Mouse (Mus musculus) intestine, embryonic 16.5 days (tissue): ENCODE results near the gene Slc2a5. TPM values are rescaled to one million over a fixed set of nuclear protein-coding genes. Genes with fewer than 3 reads are reported as not detected.
A peak's percentile ranks its signal among the peaks of the same experiment; 100 is the strongest.

Experiments used
- ATAC-seq: fragments of 200-750 bp; cut with Nextera tagmentation; 2 replicates; pipeline ENCODE4 v1.8.0; 2017; ENCODE audit warnings: moderate TSS enrichment, moderate library complexity
- H3K27ac ChIP-seq: fragments of 300-500 bp; sonication (generic); 2 replicates; pipeline ENCODE4 v1.5.1; 2014; ENCODE audit warnings: mild to moderate bottlenecking, low read length
- H3K27me3 ChIP-seq: fragments of 300-500 bp; sonication (generic); replicated peaks from 2 replicates; pipeline ENCODE4 v1.6.1; 2014; ENCODE audit warnings: low read length, control low read depth, mixed read lengths; ENCODE audit not compliant: control insufficient read depth, insufficient read depth
- H3K36me3 ChIP-seq: fragments of 300-500 bp; sonication (generic); 2 replicates; pipeline ENCODE4 v1.6.1; 2014; ENCODE audit warnings: low read length, control low read depth; ENCODE audit not compliant: control insufficient read depth, insufficient read depth
- H3K4me1 ChIP-seq: fragments of 300-500 bp; sonication (generic); 2 replicates; pipeline ENCODE4 v1.6.1; 2014; ENCODE audit warnings: low read length, control low read depth, mixed read lengths; ENCODE audit not compliant: control insufficient read depth, insufficient read depth
- H3K4me2 ChIP-seq: fragments of 300-500 bp; sonication (generic); 2 replicates; pipeline ENCODE4 v1.6.1; 2014; ENCODE audit warnings: low read depth, low read length, control low read depth
- H3K4me3 ChIP-seq: fragments of 300-500 bp; sonication (generic); 2 replicates; pipeline ENCODE4 v1.5.1; 2014; ENCODE audit warnings: mild to moderate bottlenecking, low read length
- H3K9ac ChIP-seq: fragments of 300-500 bp; sonication (generic); 2 replicates; pipeline ENCODE4 v1.6.1; 2014; ENCODE audit warnings: low read depth, low read length
- H3K9me3 ChIP-seq: fragments of 300-500 bp; sonication (generic); 2 replicates; pipeline ENCODE4 v1.6.1; 2016; ENCODE audit warnings: low read length, control low read depth; ENCODE audit not compliant: control insufficient read depth
- WGBS: fragments of 180-500 bp; shearing (Covaris S2); extraction: QIAGEN DNeasy Blood & Tissue Kit; methylation state at CpG from one replicate; pipeline ENCODE4 v1.1.7; 2014; 5-methylcytosine and 5-hydroxymethylcytosine counted together
- polyA plus RNA-seq: library from polyadenylated mRNA; unstranded; fragments of >200 nt; fragmentation: Nextera tagmentation; extraction: Ambion mirVana; gene quantifications from 2 replicates; pipeline ENCODE4 v1.2.1, GENCODE M21; 2015

Slc2a5 gene
- polyA plus RNA-seq: 2.4 and 3.4 TPM in 2 replicates

GRCm38 (mm10) chr4:150119055-150119454 lies at the start of gene Slc2a5:
Gene Slc2a5, plus strand, starts transcription at chr4:150119283.
- Histone ChIP-seq H3K27me3 (no peaks in the 10 kb centered on the region), H3K9ac (no peak within 1 kb of the TSS), H3K36me3 (no peaks in the 10 kb centered on the region), H3K4me1 (peaks cover 30% of the 10 kb centered on the region), H3K4me2 (peak within 1 kb of the TSS; percentile 33; the same call in 1 of the 2 replicates), H3K27ac (no peak within 1 kb of the TSS), H3K9me3 (no peaks in the 10 kb centered on the region), H3K4me3 (no peak within 1 kb of the TSS)
- 12% methylated on average over 15 of the region's 15 CpGs for WGBS
- ATAC-seq: no peak

- peaks cover 6% of the 10 kb centered on the region for H3K4me1 ChIP-seq
- no peaks in the 10 kb centered on the region for H3K27me3 ChIP-seq
- ATAC-seq: peak; percentile 51; the same call in 1 of the 2 replicates
- H3K36me3 ChIP-seq: no peaks in the 10 kb centered on the region
- 36% methylated on average over 8 of the region's 8 CpGs for WGBS
- no peak overlapping the region for H3K4me3 ChIP-seq
- H3K4me2 ChIP-seq: no peak overlapping the region
- no peak overlapping the region for H3K9ac ChIP-seq
- H3K27ac ChIP-seq: no peak overlapping the region
- no peaks in the 10 kb centered on the region for H3K9me3 ChIP-seq
Measured at GRCm38 (mm10) chr4:150070136-150070535, 48.9 kb upstream of the Slc2a5 start.

GRCm38 (mm10) chr4:150072416-150073101 lies 46.5 kb upstream of the Slc2a5 start:
- no peak for ATAC-seq
- no peak overlapping the region for H3K27ac ChIP-seq
- H3K36me3 ChIP-seq: no peaks in the 10 kb centered on the region
- 60% methylated on average over 15 of the region's 15 CpGs for WGBS
- H3K9me3 ChIP-seq: no peaks in the 10 kb centered on the region
- peaks cover 12% of the 10 kb centered on the region for H3K4me1 ChIP-seq
- H3K9ac ChIP-seq: no peak overlapping the region
- no peak overlapping the region for H3K4me2 ChIP-seq
- H3K4me3 ChIP-seq: no peak overlapping the region
- no peaks in the 10 kb centered on the region for H3K27me3 ChIP-seq

GRCm38 (mm10) chr4:150073102-150073473 lies 46.0 kb upstream of the Slc2a5 start:
- Histone ChIP-seq H3K4me3 (no peak overlapping the region), H3K27me3 (no peaks in the 10 kb centered on the region), H3K36me3 (no peaks in the 10 kb centered on the region), H3K4me1 (peaks cover 12% of the 10 kb centered on the region), H3K9ac (no peak overlapping the region), H3K9me3 (no peaks in the 10 kb centered on the region), H3K4me2 (no peak overlapping the region), H3K27ac (no peak overlapping the region)
- 19% methylated on average over 8 of the region's 8 CpGs for WGBS
- ATAC-seq: peak; percentile 23; the same call in 1 of the 2 replicates

GRCm38 (mm10) chr4:150075350-150075749 lies 43.7 kb upstream of the Slc2a5 start:
- H3K4me1 ChIP-seq: peaks cover 8% of the 10 kb centered on the region
- no peak for ATAC-seq
- WGBS: 72% methylated on average over 7 of the region's 7 CpGs

GRCm38 (mm10) chr4:150076147-150076546 lies 42.9 kb upstream of the Slc2a5 start:
- Histone ChIP-seq H3K27me3 (no peaks in the 10 kb centered on the region), H3K4me3 (no peak overlapping the region), H3K4me2 (no peak overlapping the region), H3K9ac (no peak overlapping the region), H3K9me3 (no peaks in the 10 kb centered on the region), H3K27ac (no peak overlapping the region), H3K4me1 (peaks cover 7% of the 10 kb centered on the region), H3K36me3 (no peaks in the 10 kb centered on the region)
- WGBS: 40% methylated on average over 18 of the region's 18 CpGs
- no peak for ATAC-seq

More at GRCm38 (mm10) chr4:150075350-150075749, 43.7 kb upstream of the Slc2a5 start:
- H3K9ac ChIP-seq: no peak overlapping the region
- no peak overlapping the region for H3K4me2 ChIP-seq
- H3K27ac ChIP-seq: no peak overlapping the region
- H3K36me3 ChIP-seq: no peaks in the 10 kb centered on the region
- no peaks in the 10 kb centered on the region for H3K27me3 ChIP-seq
- H3K4me3 ChIP-seq: no peak overlapping the region
- H3K9me3 ChIP-seq: no peaks in the 10 kb centered on the region

- no peak overlapping the region for H3K4me3 ChIP-seq
- no peak for ATAC-seq
- 81% methylated on average over 2 of the region's 2 CpGs for WGBS
- no peaks in the 10 kb centered on the region for H3K9me3 ChIP-seq
- H3K9ac ChIP-seq: no peak overlapping the region
- no peak overlapping the region for H3K4me2 ChIP-seq
- H3K36me3 ChIP-seq: no peaks in the 10 kb centered on the region
- no peak overlapping the region for H3K27ac ChIP-seq
- no peaks in the 10 kb centered on the region for H3K27me3 ChIP-seq
- peaks cover 7% of the 10 kb centered on the region for H3K4me1 ChIP-seq
Measured at GRCm38 (mm10) chr4:150078646-150079045, 40.4 kb upstream of the Slc2a5 start.

GRCm38 (mm10) chr4:150079244-150079643 lies 39.8 kb upstream of the Slc2a5 start:
- H3K9me3 ChIP-seq: no peaks in the 10 kb centered on the region
- H3K9ac ChIP-seq: no peak overlapping the region
- no peaks in the 10 kb centered on the region for H3K36me3 ChIP-seq
- no peak overlapping the region for H3K27ac ChIP-seq
- H3K4me2 ChIP-seq: no peak overlapping the region
- ATAC-seq: no peak
- peaks cover 7% of the 10 kb centered on the region for H3K4me1 ChIP-seq
- 74% methylated on average over 7 of the region's 7 CpGs for WGBS
- H3K27me3 ChIP-seq: no peaks in the 10 kb centered on the region
- no peak overlapping the region for H3K4me3 ChIP-seq

DNA sequence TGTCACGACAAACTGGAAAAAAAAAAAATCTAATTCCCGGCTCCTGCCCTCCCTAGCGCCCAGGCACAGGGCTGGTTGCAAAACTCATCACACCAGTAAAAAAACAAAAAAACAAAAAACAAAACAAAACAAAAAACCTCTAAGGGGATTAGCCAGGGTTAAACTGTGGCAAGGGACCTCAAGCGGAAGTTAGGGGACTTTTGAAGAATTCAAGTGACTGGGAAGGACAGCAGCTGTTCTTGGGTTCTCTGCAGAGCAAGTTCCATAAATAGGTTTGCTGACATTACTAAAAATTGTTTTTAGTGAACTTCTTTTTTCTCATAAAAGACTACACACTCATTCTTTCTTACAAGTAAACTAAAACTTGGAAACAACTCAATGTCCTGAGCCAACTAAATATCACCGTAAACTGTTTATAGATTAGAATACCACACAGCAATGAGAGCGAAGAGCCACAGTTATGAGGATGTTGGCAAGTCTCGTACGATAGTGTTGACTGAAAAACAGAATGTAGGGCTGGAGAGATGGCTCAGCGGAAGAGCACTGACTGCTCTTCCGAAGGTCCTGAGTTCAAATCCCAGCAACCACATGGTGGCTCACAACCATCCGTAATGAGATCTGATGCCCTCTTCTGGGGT lies 38.6 kb upstream of the Slc2a5 start:
- H3K4me3 ChIP-seq: no peak overlapping the region
- peaks cover 4% of the 10 kb centered on the region for H3K4me1 ChIP-seq
- H3K27ac ChIP-seq: peak overlapping the region; percentile 46; the same call in 1 of the 2 replicates
- no peaks in the 10 kb centered on the region for H3K27me3 ChIP-seq
- no peaks in the 10 kb centered on the region for H3K36me3 ChIP-seq
- H3K9me3 ChIP-seq: no peaks in the 10 kb centered on the region
- WGBS: 68% methylated on average over 11 of the region's 11 CpGs
- H3K9ac ChIP-seq: no peak overlapping the region
- no peak overlapping the region for H3K4me2 ChIP-seq
- ATAC-seq: no peak
